Mouse (Mus musculus) effector memory CD4-positive, alpha-beta T cell, adult 5 months (primary cell): ENCODE measurements around the gene Ren1. TPM values are rescaled to one million over a fixed set of nuclear protein-coding genes. Genes with fewer than 3 reads are reported as not detected.

Source experiments
- polyA plus RNA-seq: library from polyadenylated mRNA; unstranded; fragments of 100-300 nt; shearing (Covaris generic); gene quantifications from one replicate; pipeline ENCODE4 v1.2.1, GENCODE M21; 2017

Gene Ren1
- not detected for polyA plus RNA-seq

DNA sequence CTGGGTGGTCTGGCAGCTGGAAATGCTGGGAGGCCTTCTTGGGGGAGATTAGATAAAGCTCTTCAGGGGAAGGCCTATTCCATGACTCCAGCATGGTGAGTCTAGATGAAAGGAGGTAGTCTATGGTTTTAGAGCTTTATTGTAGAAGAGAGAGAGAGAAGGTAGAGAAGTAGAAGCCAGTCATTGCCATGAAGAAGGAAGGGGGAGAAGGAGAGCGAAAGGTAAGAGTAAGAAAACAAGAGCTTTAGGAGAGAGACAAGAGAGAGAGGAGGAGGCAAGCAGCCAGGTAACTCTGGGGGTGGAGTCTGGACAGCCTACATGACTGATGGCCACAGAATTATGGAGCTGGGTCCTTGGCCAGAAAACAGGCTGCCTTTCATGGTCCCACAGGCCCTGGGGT is at the start of gene Ren1:
Gene Ren1 (plus strand): TSS at position 301 of the 400 bp plus-strand sequence.

GRCm38 (mm10) chr1:133309652-133310267 is 40.5 kb upstream of the Ren1 start, which contains the start of gene Golt1a:
Gene Golt1a, plus strand, starts transcription at chr1:133309800.

GRCm38 (mm10) chr1:133321267-133321925 is 28.9 kb upstream of the Ren1 start, which contains the start of gene Kiss1:
Gene Kiss1, plus strand, starts transcription at chr1:133321875.

DNA sequence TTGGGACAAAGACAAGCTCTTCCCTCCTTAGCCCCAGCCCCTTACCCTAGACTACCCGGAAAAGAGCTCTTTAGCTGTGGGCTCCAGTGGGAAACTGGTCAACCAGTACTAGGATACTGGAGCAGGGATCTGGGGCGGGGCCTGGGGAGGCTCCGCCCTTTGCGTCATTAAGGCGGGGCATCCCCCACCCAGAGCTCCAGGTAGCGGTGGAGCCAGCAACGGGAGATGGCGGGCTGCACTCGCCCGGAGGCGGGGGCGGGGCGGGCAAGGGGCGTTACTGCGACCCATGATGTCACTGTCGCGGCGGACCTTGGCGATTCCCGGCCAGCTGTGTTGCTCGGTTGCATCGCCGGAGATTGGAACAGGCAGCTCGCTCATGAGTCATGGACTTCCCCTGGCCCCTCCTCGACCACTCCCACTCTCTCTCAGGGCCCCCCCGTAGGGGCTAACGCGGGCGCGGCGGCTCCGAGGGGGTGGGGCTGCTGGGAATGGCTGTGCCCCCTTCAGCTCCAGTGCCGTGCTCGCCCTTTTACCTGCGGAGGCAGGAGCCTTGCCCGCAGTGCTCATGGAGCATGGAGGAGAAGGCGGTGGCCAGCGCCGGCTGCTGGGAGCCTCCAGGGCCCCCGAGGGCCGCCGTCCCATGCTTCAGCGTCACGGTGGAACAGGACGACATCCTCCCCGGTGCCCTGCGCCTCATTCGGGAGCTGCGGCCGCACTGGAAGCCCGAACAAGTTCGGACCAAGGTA is 13.1 kb downstream of the Ren1 start, which contains the start of gene Etnk2:
Gene Etnk2 (plus strand): TSS at position 297 of the 746 bp plus-strand sequence.

Other genes with a start within 250 kb of the Ren1 start
- 60.0 TPM for gene Ppp1r15b, start 219.4 kb upstream of the Ren1 start, polyA plus RNA-seq
- 0.91 TPM for gene Plekha6, start 186.3 kb upstream of the Ren1 start, polyA plus RNA-seq
- gene Golt1a, start 40.7 kb upstream of the Ren1 start, polyA plus RNA-seq: not detected
- not detected for gene Kiss1, start 28.6 kb upstream of the Ren1 start, polyA plus RNA-seq
- not detected for gene Etnk2, start 13.1 kb downstream of the Ren1 start, polyA plus RNA-seq
- not detected for gene Sox13, start 73.9 kb downstream of the Ren1 start, polyA plus RNA-seq